Mouse (Mus musculus) heart, postnatal 0 days (tissue): Measurements from ENCODE around the gene Enpp1. TPM values are rescaled to one million over a fixed set of nuclear protein-coding genes. Genes with fewer than 3 reads are reported as not detected.

Experiments
- ATAC-seq: fragments of 200-750 bp; cut with Nextera tagmentation; 2 replicates; pipeline ENCODE4 v1.8.0; 2017; ENCODE audit warnings: low read depth, moderate number of reproducible peaks, moderate library complexity; ENCODE audit not compliant: insufficient read depth
- DNase-seq: peaks from one replicate; pipeline ENCODE4 v3.0.0-alpha.2; 2016; ENCODE audit warnings: low spot score
- H3K27ac ChIP-seq: fragments of 300-500 bp; sonication (generic); 2 replicates; pipeline ENCODE4 v1.5.1; 2014; ENCODE audit warnings: low read depth, mild to moderate bottlenecking
- H3K27me3 ChIP-seq: fragments of 300-500 bp; sonication (generic); 2 replicates; pipeline ENCODE4 v1.6.1; 2014; ENCODE audit warnings: low read length, mixed read lengths; ENCODE audit not compliant: control insufficient read depth, insufficient read depth
- H3K36me3 ChIP-seq: fragments of 300-500 bp; sonication (generic); replicated peaks from 2 replicates; pipeline ENCODE4 v1.6.1; 2014; ENCODE audit warnings: low read length, mixed read lengths; ENCODE audit not compliant: control insufficient read depth, insufficient read depth
- H3K4me1 ChIP-seq: fragments of 300-500 bp; sonication (generic); 2 replicates; pipeline ENCODE4 v1.6.1; 2014; ENCODE audit warnings: antibody characterized with exemption; ENCODE audit not compliant: control insufficient read depth, insufficient read depth
- H3K4me2 ChIP-seq: fragments of 300-500 bp; sonication (generic); 2 replicates; pipeline ENCODE4 v1.6.1; 2014; ENCODE audit warnings: low read depth, mild to moderate bottlenecking, low read length, moderate library complexity
- H3K4me3 ChIP-seq: fragments of 300-500 bp; sonication (generic); 2 replicates; pipeline ENCODE4 v1.5.1; 2014; ENCODE audit warnings: low read depth, low read length
- H3K9ac ChIP-seq: fragments of 300-500 bp; sonication (generic); replicated peaks from 2 replicates; pipeline ENCODE4 v1.6.1; 2014; ENCODE audit warnings: low read depth, low read length, mixed read lengths
- H3K9me3 ChIP-seq: fragments of 300-500 bp; sonication (generic); replicated peaks from 2 replicates; pipeline ENCODE4 v1.6.1; 2016; ENCODE audit warnings: low read length; ENCODE audit not compliant: control insufficient read depth
- CTCF ChIP-seq: IDR thresholded peaks from 2 replicates; pipeline ENCODE4 v1.5.1; 2016; ENCODE audit warnings: antibody characterized with exemption, control low read depth, low read depth
- EP300 ChIP-seq: IDR thresholded peaks from 2 replicates; pipeline ENCODE4 v1.6.1; 2016; ENCODE audit warnings: antibody characterized with exemption, low read depth
- WGBS: fragments of 180-500 bp; shearing (Covaris S2); extraction: QIAGEN DNeasy Blood & Tissue Kit; methylation state at CpG from one replicate; pipeline ENCODE4 v1.1.7; 2014; 5-methylcytosine and 5-hydroxymethylcytosine counted together
- polyA plus RNA-seq: library from polyadenylated mRNA; unstranded; fragments of >200 nt; fragmentation: Nextera tagmentation; extraction: Ambion mirVana; gene quantifications from 2 replicates; pipeline ENCODE4 v1.2.1, GENCODE M21; 2015
- total RNA-seq: library from RNA; depleted of rRNA; stranded (reverse); fragments of >200 nt; gene quantifications from 2 replicates; pipeline ENCODE4 v1.2.3, GENCODE M21; 2014; ENCODE audit warnings: low replicate concordance; rRNA removed

Enpp1 gene
- total and polyA plus RNA-seq, 2 experiments from 2014 or later, result 1.8 to 2.5 TPM

DNA sequence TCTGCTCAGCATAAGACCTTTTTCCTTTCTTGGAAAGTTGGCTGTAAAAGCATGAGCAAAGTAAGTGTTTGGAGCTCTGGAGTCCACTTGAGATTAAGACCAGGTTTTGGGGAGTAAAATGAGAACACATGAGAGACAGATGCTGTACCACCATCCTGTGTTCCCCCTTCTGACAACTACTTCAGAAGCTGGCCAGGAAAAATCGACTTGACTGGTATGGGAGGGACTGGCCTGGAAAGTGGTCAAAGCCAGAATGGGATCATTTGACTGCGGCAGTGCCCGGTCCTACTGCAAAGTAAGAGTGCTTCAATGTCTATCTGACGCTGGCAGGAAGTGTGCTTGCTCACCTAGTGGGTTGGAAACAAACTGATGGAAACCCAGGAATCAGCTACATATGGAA lies 123.1 kb downstream of the Enpp1 start:
- Histone ChIP-seq H3K4me3 (no peak overlapping the region), H3K9ac (no peak overlapping the region), H3K36me3 (no peaks in the 10 kb centered on the region), H3K27ac (no peak overlapping the region), H3K27me3 (no peaks in the 10 kb centered on the region), H3K9me3 (no peaks in the 10 kb centered on the region), H3K4me1 (peaks cover 16% of the 10 kb centered on the region), H3K4me2 (no peak overlapping the region)
- WGBS, result 73% methylated on average over 4 of the region's 4 CpGs
- TF ChIP-seq EP300 (no peak), CTCF (no peak)
- ATAC-seq (no peak), DNase-seq (no peak)

Other genes with a start within 250 kb of the Enpp1 start
- gene Ccn2, start 116.7 kb downstream of the Enpp1 start, total RNA-seq, result 265 and 376 TPM in 2 replicates
- 15.3 and 24.4 TPM in 2 replicates for gene Ccn2, start 116.7 kb downstream of the Enpp1 start, polyA plus RNA-seq
- 4.5 and 4.7 TPM in 2 replicates for gene Enpp3, start 130.7 kb upstream of the Enpp1 start, total RNA-seq
- 2.3 and 2.4 TPM in 2 replicates for gene Enpp3, start 130.7 kb upstream of the Enpp1 start, polyA plus RNA-seq
- gene Med23, start 157.8 kb upstream of the Enpp1 start, total RNA-seq, result 11.5 and 35.0 TPM in 2 replicates
- 6.2 and 7.1 TPM in 2 replicates for gene Med23, start 157.8 kb upstream of the Enpp1 start, polyA plus RNA-seq
- gene Arg1, start 215.3 kb upstream of the Enpp1 start, total RNA-seq, result 1.1 and 3.5 TPM in 2 replicates
- 0.23 and 0.27 TPM in 2 replicates for gene Arg1, start 215.3 kb upstream of the Enpp1 start, polyA plus RNA-seq